Mouse (Mus musculus) stomach, postnatal 0 days (tissue): ENCODE results near the gene Ptgis. TPM values are rescaled to one million over a fixed set of nuclear protein-coding genes. Genes with fewer than 3 reads are reported as not detected.

Experiments
- ATAC-seq: fragments of 200-750 bp; cut with Nextera tagmentation; 2 replicates; pipeline ENCODE4 v1.8.0; 2017; ENCODE audit not compliant: low FRiP score, low TSS enrichment
- DNase-seq: peaks from one replicate; pipeline ENCODE4 v3.0.0-alpha.2; 2016; ENCODE audit warnings: low spot score
- H3K27ac ChIP-seq: fragments of 300-500 bp; sonication (generic); replicated peaks from 2 replicates; pipeline ENCODE4 v1.5.1; 2014; ENCODE audit warnings: mild to moderate bottlenecking, control low read depth
- H3K27me3 ChIP-seq: fragments of 300-500 bp; sonication (generic); 2 replicates; pipeline ENCODE4 v1.6.1; 2014; ENCODE audit warnings: low read length; ENCODE audit not compliant: control insufficient read depth, insufficient read depth
- H3K36me3 ChIP-seq: fragments of 300-500 bp; sonication (generic); 2 replicates; pipeline ENCODE4 v1.6.1; 2014; ENCODE audit warnings: low read length, mixed read lengths; ENCODE audit not compliant: control insufficient read depth, insufficient read depth
- H3K4me1 ChIP-seq: fragments of 300-500 bp; sonication (generic); replicated peaks from 2 replicates; pipeline ENCODE4 v1.6.1; 2014; ENCODE audit warnings: antibody characterized with exemption; ENCODE audit not compliant: control insufficient read depth, insufficient read depth
- H3K4me2 ChIP-seq: fragments of 300-500 bp; sonication (generic); replicated peaks from 2 replicates; pipeline ENCODE4 v1.6.1; 2014; ENCODE audit warnings: low read depth, mild to moderate bottlenecking, control low read depth, moderate library complexity
- H3K4me3 ChIP-seq: fragments of 300-500 bp; sonication (generic); 2 replicates; pipeline ENCODE4 v1.5.1; 2014; ENCODE audit warnings: low read depth, low read length, control low read depth
- H3K9ac ChIP-seq: fragments of 300-500 bp; sonication (generic); 2 replicates; pipeline ENCODE4 v1.6.1; 2014; ENCODE audit warnings: mild to moderate bottlenecking, low read length, control low read depth, mixed read lengths
- H3K9me3 ChIP-seq: fragments of 300-500 bp; sonication (generic); 2 replicates; pipeline ENCODE4 v1.6.1; 2016; ENCODE audit warnings: low read length; ENCODE audit not compliant: control insufficient read depth
- CTCF ChIP-seq: IDR thresholded peaks from 2 replicates; pipeline ENCODE4 v1.5.1; 2016; ENCODE audit warnings: antibody characterized with exemption, low read depth, mild to moderate bottlenecking, moderate library complexity
- EP300 ChIP-seq: optimal IDR thresholded peaks from 2 replicates; pipeline ENCODE3; 2016; ENCODE audit warnings: antibody characterized with exemption
- WGBS: fragments of 180-500 bp; shearing (Covaris S2); extraction: QIAGEN DNeasy Blood & Tissue Kit; methylation state at CpG from one replicate; pipeline ENCODE4 v1.1.7; 2014; 5-methylcytosine and 5-hydroxymethylcytosine counted together
- polyA plus RNA-seq: library from polyadenylated mRNA; unstranded; fragments of >200 nt; fragmentation: Nextera tagmentation; extraction: Ambion mirVana; gene quantifications from 2 replicates; pipeline ENCODE4 v1.2.1, GENCODE M21; 2015

Ptgis gene
- polyA plus RNA-seq, 1 experiment from 2014 or later: 26.7 TPM

DNA sequence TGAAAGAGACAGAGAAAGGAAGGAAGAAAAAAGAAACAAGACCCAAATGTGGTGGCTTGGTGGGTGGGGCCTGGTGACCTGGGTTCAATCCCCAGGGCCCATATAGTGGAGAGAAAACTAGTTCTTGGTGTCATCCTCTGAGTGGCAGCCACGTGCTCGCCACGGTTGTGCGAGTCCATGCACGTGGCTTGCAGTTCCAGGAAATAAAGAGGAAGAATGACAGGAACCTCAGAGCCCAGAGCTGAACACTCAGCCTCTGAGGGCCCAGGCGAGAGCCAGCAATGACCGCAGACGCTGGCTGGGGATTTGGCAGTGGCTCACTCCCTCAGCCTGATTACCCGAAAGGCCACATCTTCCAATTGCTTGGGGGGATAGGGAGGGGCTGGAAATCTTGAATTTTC is 30.7 kb upstream of the Ptgis start:
- Histone ChIP-seq H3K4me2 (no peak overlapping the region), H3K9ac (no peak overlapping the region), H3K27ac (no peak overlapping the region), H3K4me1 (no peaks in the 10 kb centered on the region), H3K36me3 (no peaks in the 10 kb centered on the region), H3K9me3 (no peaks in the 10 kb centered on the region), H3K27me3 (no peaks in the 10 kb centered on the region), H3K4me3 (no peak overlapping the region)
- 68% methylated on average over 9 of the region's 9 CpGs for WGBS
- DNase-seq: no peak
- TF ChIP-seq EP300: no peak
- no peak for TF ChIP-seq CTCF
- no peak for ATAC-seq

DNA sequence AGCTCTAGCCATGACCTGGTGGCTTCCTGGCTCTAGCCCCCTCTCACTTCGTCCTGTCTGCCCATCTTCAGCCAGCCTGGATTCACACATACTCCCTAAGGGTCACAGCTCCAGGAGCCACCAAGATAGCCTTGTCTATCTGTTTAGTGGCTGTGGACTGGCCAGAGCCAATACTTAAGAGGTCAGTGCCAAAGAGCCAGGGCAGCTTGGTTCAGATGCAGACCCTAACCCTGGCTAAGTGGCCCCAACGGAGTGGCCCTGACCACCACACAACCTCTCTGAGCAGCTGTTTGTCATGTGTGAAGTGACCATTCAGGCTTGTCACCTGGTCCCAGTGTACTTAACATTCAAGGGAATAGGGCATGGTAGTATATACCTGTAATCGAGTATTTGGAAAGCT is 30.1 kb upstream of the Ptgis start:
- Histone ChIP-seq H3K4me2 (no peak overlapping the region), H3K36me3 (no peaks in the 10 kb centered on the region), H3K27ac (no peak overlapping the region), H3K4me3 (no peak overlapping the region), H3K27me3 (no peaks in the 10 kb centered on the region), H3K9ac (no peak overlapping the region), H3K9me3 (no peaks in the 10 kb centered on the region), H3K4me1 (no peaks in the 10 kb centered on the region)
- WGBS: 89% methylated on average over 3 of the region's 3 CpGs
- ATAC-seq: no peak
- no peak for DNase-seq
- no peak for TF ChIP-seq CTCF
- TF ChIP-seq EP300: no peak

DNA sequence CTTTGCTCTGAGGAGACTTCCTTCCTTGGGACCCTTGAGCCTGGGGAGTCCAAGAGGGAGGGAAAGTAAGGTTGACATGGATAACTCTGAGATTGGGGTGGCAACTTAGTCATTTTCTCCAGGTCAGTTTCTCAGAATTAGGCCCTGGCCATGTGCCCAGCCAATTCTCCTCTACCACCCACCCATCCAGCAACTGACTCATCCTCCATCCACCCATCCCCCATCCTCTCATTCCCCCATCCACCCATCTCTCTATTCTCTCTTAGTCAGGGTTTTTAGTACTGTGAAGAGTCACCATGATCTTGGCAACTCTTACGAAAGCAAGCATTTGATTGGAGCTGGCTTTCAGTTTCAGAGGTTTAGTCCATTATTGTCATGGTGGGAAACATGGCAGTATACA is 28.3 kb upstream of the Ptgis start:
- H3K4me2 ChIP-seq: no peak overlapping the region
- DNase-seq (no peak), ATAC-seq (no peak)
- H3K4me3 ChIP-seq: no peak overlapping the region
- no peaks in the 10 kb centered on the region for H3K36me3 ChIP-seq
- WGBS: 90% methylated on average over 1 of the region's 1 CpGs
- no peaks in the 10 kb centered on the region for H3K9me3 ChIP-seq
- no peaks in the 10 kb centered on the region for H3K27me3 ChIP-seq
- H3K9ac ChIP-seq: no peak overlapping the region
- H3K4me1 ChIP-seq: no peaks in the 10 kb centered on the region
- no peak overlapping the region for H3K27ac ChIP-seq
- TF ChIP-seq EP300: no peak
- no peak for TF ChIP-seq CTCF

DNA sequence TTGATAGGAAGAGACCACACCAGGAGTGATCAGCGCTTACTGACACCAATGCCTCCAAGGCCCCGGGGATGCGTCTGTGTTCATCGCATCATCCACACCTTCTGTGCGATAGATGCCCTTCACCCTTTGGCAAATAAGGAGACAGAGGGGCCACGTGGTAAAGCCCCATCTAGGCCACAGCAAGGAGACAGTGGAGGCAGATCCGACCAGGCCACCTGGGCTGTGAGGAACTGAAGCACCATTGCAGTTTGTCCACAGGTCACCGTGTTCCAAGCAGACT is 27.9 kb upstream of the Ptgis start:
- WGBS: 88% methylated on average over 8 of the region's 8 CpGs
- Histone ChIP-seq H3K4me2 (no peak overlapping the region), H3K27ac (no peak overlapping the region), H3K4me3 (no peak overlapping the region), H3K27me3 (no peaks in the 10 kb centered on the region), H3K4me1 (no peaks in the 10 kb centered on the region), H3K36me3 (no peaks in the 10 kb centered on the region), H3K9ac (no peak overlapping the region), H3K9me3 (no peaks in the 10 kb centered on the region)
- TF ChIP-seq EP300 (no peak), CTCF (no peak)
- ATAC-seq (no peak), DNase-seq (no peak)

GRCm38 (mm10) chr2:167267531-167268410 is 27.4 kb upstream of the Ptgis start:
- no peak for ATAC-seq
- Histone ChIP-seq H3K9me3 (no peaks in the 10 kb centered on the region), H3K4me2 (no peak overlapping the region), H3K27ac (no peak overlapping the region), H3K9ac (no peak overlapping the region), H3K4me1 (no peaks in the 10 kb centered on the region), H3K27me3 (no peaks in the 10 kb centered on the region), H3K36me3 (no peaks in the 10 kb centered on the region), H3K4me3 (no peak overlapping the region)
- WGBS: 63% methylated on average over 14 of the region's 14 CpGs
- TF ChIP-seq CTCF (no peak), EP300 (no peak)
- no peak for DNase-seq

- H3K27me3 ChIP-seq: no peaks in the 10 kb centered on the region
- no peaks in the 10 kb centered on the region for H3K4me1 ChIP-seq
- no peak overlapping the region for H3K4me2 ChIP-seq
- no peak overlapping the region for H3K9ac ChIP-seq
- no peak overlapping the region for H3K27ac ChIP-seq
- no peak for ATAC-seq
- no peaks in the 10 kb centered on the region for H3K9me3 ChIP-seq
- WGBS: 90% methylated on average over 10 of the region's 10 CpGs
- no peak for DNase-seq
- H3K4me3 ChIP-seq: no peak overlapping the region
- TF ChIP-seq EP300: no peak
- no peak for TF ChIP-seq CTCF
- H3K36me3 ChIP-seq: no peaks in the 10 kb centered on the region
Observed at GRCm38 (mm10) chr2:167266231-167266630, 25.8 kb upstream of the Ptgis start.
